Mouse (Mus musculus) left cerebral cortex, adult 11 months (tissue): Measurements from ENCODE around the gene Qprt.
"Not testable (repeated sequence)": the region's sequence is repeated elsewhere in the genome, so short reads cannot be mapped to it uniquely, and the experiment has no call there.

ENCODE experiments used
- DNase-seq: peaks from one replicate; pipeline ENCODE4 v3.0.0; 2022; ENCODE audit warnings: low spot score

Gene Qprt

GRCm38 (mm10) chr7:127096456-127096855 lies 25.6 kb downstream of the Qprt start:
- DNase-seq, result no peak

GRCm38 (mm10) chr7:127093914-127094313 lies 28.1 kb downstream of the Qprt start:
- no peak for DNase-seq

GRCm38 (mm10) chr7:127091114-127091896 lies 30.7 kb downstream of the Qprt start, which contains the start of gene AI467606:
Gene AI467606 (plus strand): TSS chr7:127091359.
- no peak for DNase-seq

GRCm38 (mm10) chr7:127090154-127091113 lies 31.6 kb downstream of the Qprt start:
- DNase-seq, result no peak

- DNase-seq, result no peak
Observed at GRCm38 (mm10) chr7:127088901-127089845, 32.9 kb downstream of the Qprt start.

- DNase-seq, result no peak
Observed at GRCm38 (mm10) chr7:127088083-127088482, 33.9 kb downstream of the Qprt start.

- DNase-seq, result not testable (repeated sequence)
Observed at GRCm38 (mm10) chr7:127087278-127088010, 34.6 kb downstream of the Qprt start, which contains the start of gene Zg16. Gene Zg16 (minus strand): TSS chr7:127087328.

GRCm38 (mm10) chr7:127085751-127086150 lies 36.3 kb downstream of the Qprt start:
- DNase-seq, result not testable (repeated sequence)

GRCm38 (mm10) chr7:127084794-127085193 lies 37.2 kb downstream of the Qprt start:
- no peak for DNase-seq

GRCm38 (mm10) chr7:127083689-127084088 lies 38.3 kb downstream of the Qprt start:
- DNase-seq, result no peak

GRCm38 (mm10) chr7:127082995-127083394 lies 39.0 kb downstream of the Qprt start:
- DNase-seq, result no peak

GRCm38 (mm10) chr7:127082271-127082670 lies 39.8 kb downstream of the Qprt start:
- no peak for DNase-seq

- no peak for DNase-seq
Observed at GRCm38 (mm10) chr7:127080045-127080444, 42.0 kb downstream of the Qprt start.

- no peak for DNase-seq
Observed at GRCm38 (mm10) chr7:127077692-127078091, 44.3 kb downstream of the Qprt start.

GRCm38 (mm10) chr7:127076188-127076587 lies 45.8 kb downstream of the Qprt start:
- no peak for DNase-seq

- DNase-seq, result no peak
Observed at GRCm38 (mm10) chr7:127073221-127073620, 48.8 kb downstream of the Qprt start.

- DNase-seq, result no peak
Observed at GRCm38 (mm10) chr7:127070871-127071413, 51.1 kb downstream of the Qprt start.

- no peak for DNase-seq
Observed at GRCm38 (mm10) chr7:127066317-127066716, 55.7 kb downstream of the Qprt start.

GRCm38 (mm10) chr7:127065538-127065937 lies 56.5 kb downstream of the Qprt start:
- no peak for DNase-seq
